Mouse (Mus musculus) left cerebral cortex, postnatal 4 days (tissue): Measurements from ENCODE around the gene Leng8. TPM values are rescaled to one million over a fixed set of nuclear protein-coding genes. Genes with fewer than 3 reads are reported as not detected.

ENCODE experiments used
- DNase-seq: peaks from one replicate; pipeline ENCODE4 v3.0.0-alpha.2; 2022
- intact Hi-C: fragments of 180-260 bp; cut with DNase I; formaldehyde crosslinking; loops from one replicate; pipeline ENCODE4 v1.15.1; 2025
- total RNA-seq, 2 experiments: library from RNA; stranded (reverse); gene quantifications; 2 replicates each; pipeline ENCODE4 v1.2.3; 2021

Gene Leng8
- total RNA-seq, 2 experiments from 2014 or later: 167 to 177 TPM

GRCm38 (mm10) chr7:4126992-4127785, 9.7 kb upstream of the Leng8 start:
- intact Hi-C loops: no loop called here
- DNase-seq: peak; percentile 2

- intact Hi-C loops: no loop called here
- no peak for DNase-seq
These were observed 8.9 kb upstream of the Leng8 start for GRCm38 (mm10) chr7:4127894-4128293.

- DNase-seq: peak; percentile 10
- intact Hi-C loops: no loop called here
These were observed 8.0 kb upstream of the Leng8 start for GRCm38 (mm10) chr7:4128860-4129259.

- intact Hi-C loops: no loop called here
These were observed 6.0 kb upstream of the Leng8 start for GRCm38 (mm10) chr7:4130686-4131452.

GRCm38 (mm10) chr7:4131964-4132363, 4.9 kb upstream of the Leng8 start:
- peak; percentile 2 for DNase-seq
- intact Hi-C loops: no loop called here

More at GRCm38 (mm10) chr7:4130686-4131452, 6.0 kb upstream of the Leng8 start:
- peak; percentile 92 for DNase-seq

GRCm38 (mm10) chr7:4132581-4132980, 4.3 kb upstream of the Leng8 start:
- peak; percentile 4 for DNase-seq

GRCm38 (mm10) chr7:4132998-4133397, 3.8 kb upstream of the Leng8 start:
- peak; percentile 22 for DNase-seq
- intact Hi-C loops: no loop called here

More at GRCm38 (mm10) chr7:4132581-4132980, 4.3 kb upstream of the Leng8 start:
- intact Hi-C loops: no loop called here

GRCm38 (mm10) chr7:4134911-4135310, 1.9 kb upstream of the Leng8 start:
- intact Hi-C loops: no loop called here
- no peak for DNase-seq

GRCm38 (mm10) chr7:4136404-4136770, 452 bp upstream of the Leng8 start:
- intact Hi-C loops: no loop called here
- no peak for DNase-seq

GRCm38 (mm10) chr7:4137746-4138145, 907 bp downstream of the Leng8 start:
- intact Hi-C loops: no loop called here
- DNase-seq: no peak

GRCm38 (mm10) chr7:4138181-4138580, 1.3 kb downstream of the Leng8 start:
- intact Hi-C loops: no loop called here

GRCm38 (mm10) chr7:4138671-4139070, 1.8 kb downstream of the Leng8 start:
- intact Hi-C loops: no loop called here
- no peak for DNase-seq

More at GRCm38 (mm10) chr7:4138181-4138580, 1.3 kb downstream of the Leng8 start:
- no peak for DNase-seq

- intact Hi-C loops: no loop called here
These were observed 2.6 kb downstream of the Leng8 start for GRCm38 (mm10) chr7:4139391-4139790.

GRCm38 (mm10) chr7:4141648-4142325, 4.9 kb downstream of the Leng8 start:
- no peak for DNase-seq
- intact Hi-C loops: loop anchor here (10.0 kb wide), 1 partner anchor 447 kb away; the partner anchor contains the start of genes Mboat7 and Tsen34

More at GRCm38 (mm10) chr7:4139391-4139790, 2.6 kb downstream of the Leng8 start:
- DNase-seq: no peak

GRCm38 (mm10) chr7:4142796-4143445, 6.1 kb downstream of the Leng8 start:
- intact Hi-C loops: loop anchor here (10.0 kb wide), 1 partner anchor 448 kb away; the partner anchor contains the start of genes Mboat7 and Tsen34
- no peak for DNase-seq

GRCm38 (mm10) chr7:4143506-4143905, 6.7 kb downstream of the Leng8 start:
- intact Hi-C loops: loop anchor here (10.0 kb wide), 1 partner anchor 449 kb away; the partner anchor contains the start of genes Mboat7 and Tsen34
- DNase-seq: no peak

- no peak for DNase-seq
- intact Hi-C loops: loop anchor here (10.0 kb wide), 1 partner anchor 449 kb away; the partner anchor contains the start of genes Mboat7 and Tsen34
These were observed 7.2 kb downstream of the Leng8 start for GRCm38 (mm10) chr7:4144046-4144445.

GRCm38 (mm10) chr7:4144766-4145551, 8.1 kb downstream of the Leng8 start:
- intact Hi-C loops: loop anchor here (5.0 to 10.0 kb wide), 2 partner anchors 282 to 450 kb away; partner anchors contain the start of genes Mboat7 and Tsen34
- DNase-seq: no peak

GRCm38 (mm10) chr7:4145552-4146190, 8.8 kb downstream of the Leng8 start:
- intact Hi-C loops: loop anchor here (5.0 to 10.0 kb wide), 2 partner anchors 282 to 451 kb away; partner anchors contain the start of genes Mboat7 and Tsen34
- peak; percentile 55 for DNase-seq
